Mouse (Mus musculus) embryonic facial prominence, embryonic 12.5 days (tissue): ENCODE results near the gene Fbxo42. TPM values are rescaled to one million over a fixed set of nuclear protein-coding genes. Genes with fewer than 3 reads are reported as not detected.

Experiments used
- ATAC-seq: fragments of 200-750 bp; cut with Nextera tagmentation; 2 replicates; pipeline ENCODE4 v1.8.0; 2017; ENCODE audit not compliant: insufficient number of reproducible peaks, insufficient read depth, low FRiP score, low TSS enrichment
- H3K27ac ChIP-seq: fragments of 300-500 bp; sonication (generic); 2 replicates; pipeline ENCODE4 v1.5.1; 2016; ENCODE audit warnings: mild to moderate bottlenecking
- H3K27me3 ChIP-seq: fragments of 300-500 bp; sonication (generic); 2 replicates; pipeline ENCODE4 v1.6.1; 2016; ENCODE audit warnings: mild to moderate bottlenecking, moderate library complexity
- H3K36me3 ChIP-seq: fragments of 300-500 bp; sonication (generic); 2 replicates; pipeline ENCODE4 v1.6.1; 2016; ENCODE audit warnings: mild to moderate bottlenecking
- H3K4me1 ChIP-seq: fragments of 300-500 bp; sonication (generic); 2 replicates; pipeline ENCODE4 v1.6.1; 2016
- H3K4me2 ChIP-seq: fragments of 300-500 bp; sonication (generic); replicated peaks from 2 replicates; pipeline ENCODE4 v1.6.1; 2016; ENCODE audit warnings: mild to moderate bottlenecking, moderate library complexity
- H3K4me3 ChIP-seq: fragments of 300-500 bp; sonication (generic); 2 replicates; pipeline ENCODE4 v1.5.1; 2016; ENCODE audit warnings: mild to moderate bottlenecking
- H3K9ac ChIP-seq: fragments of 300-500 bp; sonication (generic); 2 replicates; pipeline ENCODE4 v1.6.1; 2016; ENCODE audit warnings: mild to moderate bottlenecking, moderate library complexity
- H3K9me3 ChIP-seq: fragments of 300-500 bp; sonication (generic); 2 replicates; pipeline ENCODE4 v1.6.1; 2016; ENCODE audit warnings: mild to moderate bottlenecking, moderate library complexity
- WGBS: fragments of 180-500 bp; shearing (Covaris S2); methylation state at CpG from one replicate; pipeline ENCODE4 v1.1.7; 2016; 5-methylcytosine and 5-hydroxymethylcytosine counted together
- polyA plus RNA-seq: library from polyadenylated mRNA; unstranded; fragments of >200 nt; fragmentation: Nextera tagmentation; extraction: Ambion mirVana; gene quantifications from 2 replicates; pipeline ENCODE4 v1.2.1, GENCODE M21; 2016

Fbxo42 gene
- polyA plus RNA-seq, 1 experiment from 2014 or later: 31.6 TPM

GRCm38 (mm10) chr4:141207081-141207480 lies 59.4 kb downstream of the Fbxo42 start:
- Histone ChIP-seq H3K27me3 (no peaks in the 10 kb centered on the region), H3K4me3 (no peak overlapping the region), H3K9ac (no peak overlapping the region), H3K4me1 (no peaks in the 10 kb centered on the region), H3K27ac (no peak overlapping the region), H3K9me3 (no peaks in the 10 kb centered on the region), H3K4me2 (no peak overlapping the region), H3K36me3 (peaks cover 13% of the 10 kb centered on the region)
- WGBS: 92% methylated on average over 5 of the region's 5 CpGs
- no peak for ATAC-seq

GRCm38 (mm10) chr4:141210524-141211219 lies 63.0 kb downstream of the Fbxo42 start:
- no peak for ATAC-seq
- Histone ChIP-seq H3K36me3 (no peaks in the 10 kb centered on the region), H3K27me3 (no peaks in the 10 kb centered on the region; the same call in 1 of the 2 replicates), H3K9me3 (no peaks in the 10 kb centered on the region), H3K4me3 (peak overlapping the region; percentile 22), H3K4me2 (peak overlapping the region; percentile 34), H3K9ac (no peak overlapping the region), H3K4me1 (peaks cover 9% of the 10 kb centered on the region; the same call in 1 of the 2 replicates), H3K27ac (peak overlapping the region; percentile 61; the same call in 1 of the 2 replicates)
- WGBS: 75% methylated on average over 14 of the region's 14 CpGs

- Histone ChIP-seq H3K27ac (no peak overlapping the region), H3K9ac (no peak overlapping the region), H3K27me3 (no peaks in the 10 kb centered on the region; the same call in 1 of the 2 replicates), H3K36me3 (no peaks in the 10 kb centered on the region), H3K9me3 (no peaks in the 10 kb centered on the region), H3K4me1 (peaks cover 9% of the 10 kb centered on the region; the same call in 1 of the 2 replicates), H3K4me2 (no peak overlapping the region), H3K4me3 (no peak overlapping the region)
- WGBS: 87% methylated on average over 4 of the region's 4 CpGs
- no peak for ATAC-seq
Measured at GRCm38 (mm10) chr4:141211646-141212045, 63.9 kb downstream of the Fbxo42 start.

GRCm38 (mm10) chr4:141212892-141213291 lies 65.2 kb downstream of the Fbxo42 start:
- H3K4me3 ChIP-seq: no peak overlapping the region
- H3K27me3 ChIP-seq: no peaks in the 10 kb centered on the region; the same call in 1 of the 2 replicates
- H3K36me3 ChIP-seq: no peaks in the 10 kb centered on the region
- 83% methylated on average over 9 of the region's 9 CpGs for WGBS
- peak overlapping the region; percentile 76; the same call in 1 of the 2 replicates for H3K4me2 ChIP-seq
- H3K9me3 ChIP-seq: no peaks in the 10 kb centered on the region
- peak overlapping the region; percentile 38; the same call in 1 of the 2 replicates for H3K27ac ChIP-seq
- H3K4me1 ChIP-seq: peaks cover 9% of the 10 kb centered on the region; the same call in 1 of the 2 replicates
- H3K9ac ChIP-seq: no peak overlapping the region
- no peak for ATAC-seq

GRCm38 (mm10) chr4:141213342-141213741 lies 65.6 kb downstream of the Fbxo42 start:
- Histone ChIP-seq H3K9ac (0 out of 2 replicates have a peak overlapping the region, but pooled peaks have one; percentile 15), H3K4me2 (peak overlapping the region; percentile 76), H3K4me1 (peaks cover 9% of the 10 kb centered on the region; the same call in 1 of the 2 replicates), H3K36me3 (peaks cover 2% of the 10 kb centered on the region; the same call in 1 of the 2 replicates), H3K27me3 (no peaks in the 10 kb centered on the region; the same call in 1 of the 2 replicates), H3K27ac (peak overlapping the region; percentile 38), H3K9me3 (no peaks in the 10 kb centered on the region), H3K4me3 (peak overlapping the region; percentile 53)
- ATAC-seq: no peak
- WGBS: 41% methylated on average over 2 of the region's 2 CpGs

GRCm38 (mm10) chr4:141213770-141214336 lies 66.1 kb downstream of the Fbxo42 start, which contains the start of gene Rsg1:
TSS of gene Rsg1 (plus strand) at chr4:141213956.
- Histone ChIP-seq H3K4me2 (peak within 1 kb of the TSS; percentile 76), H3K9me3 (no peaks in the 10 kb centered on the region), H3K4me3 (peak within 1 kb of the TSS; percentile 53), H3K4me1 (peaks cover 9% of the 10 kb centered on the region; the same call in 1 of the 2 replicates), H3K36me3 (peaks cover 7% of the 10 kb centered on the region; the same call in 1 of the 2 replicates), H3K27ac (peak within 1 kb of the TSS; percentile 38), H3K9ac (peak within 1 kb of the TSS; percentile 48), H3K27me3 (no peaks in the 10 kb centered on the region; the same call in 1 of the 2 replicates)
- ATAC-seq: peak; percentile 71
- under 1% methylated on average over 24 of the region's 24 CpGs for WGBS

GRCm38 (mm10) chr4:141214337-141214851 lies 66.7 kb downstream of the Fbxo42 start:
- Histone ChIP-seq H3K9ac (peak overlapping the region; percentile 48), H3K4me1 (peaks cover 9% of the 10 kb centered on the region; the same call in 1 of the 2 replicates), H3K27me3 (no peaks in the 10 kb centered on the region; the same call in 1 of the 2 replicates), H3K4me3 (peak overlapping the region; percentile 53), H3K27ac (peak overlapping the region; percentile 38; the same call in 1 of the 2 replicates), H3K36me3 (peaks cover 8% of the 10 kb centered on the region; the same call in 1 of the 2 replicates), H3K9me3 (no peaks in the 10 kb centered on the region), H3K4me2 (peak overlapping the region; percentile 76)
- WGBS: 2% methylated on average over 16 of the region's 16 CpGs
- ATAC-seq: peak; percentile 69; the same call in 1 of the 2 replicates

GRCm38 (mm10) chr4:141219583-141220213 lies 72.0 kb downstream of the Fbxo42 start:
- Histone ChIP-seq H3K4me2 (no peak overlapping the region), H3K4me1 (peaks cover under 1% of the 10 kb centered on the region; the same call in 1 of the 2 replicates), H3K27ac (no peak overlapping the region), H3K9ac (no peak overlapping the region), H3K36me3 (peaks cover 22% of the 10 kb centered on the region), H3K4me3 (no peak overlapping the region), H3K27me3 (no peaks in the 10 kb centered on the region), H3K9me3 (no peaks in the 10 kb centered on the region)
- 91% methylated on average over 20 of the region's 20 CpGs for WGBS
- no peak for ATAC-seq

- H3K4me1 ChIP-seq: no peaks in the 10 kb centered on the region
- no peak overlapping the region for H3K9ac ChIP-seq
- peaks cover 22% of the 10 kb centered on the region for H3K36me3 ChIP-seq
- WGBS: 68% methylated on average over 2 of the region's 2 CpGs
- no peak overlapping the region for H3K27ac ChIP-seq
- no peak overlapping the region for H3K4me2 ChIP-seq
- no peaks in the 10 kb centered on the region for H3K27me3 ChIP-seq
- H3K4me3 ChIP-seq: no peak overlapping the region
- no peaks in the 10 kb centered on the region for H3K9me3 ChIP-seq
- no peak for ATAC-seq
Measured at GRCm38 (mm10) chr4:141221848-141222247, 74.1 kb downstream of the Fbxo42 start.

GRCm38 (mm10) chr4:141222752-141223151 lies 75.0 kb downstream of the Fbxo42 start:
- ATAC-seq: no peak
- H3K4me3 ChIP-seq: no peak overlapping the region
- WGBS: 85% methylated on average over 5 of the region's 5 CpGs

GRCm38 (mm10) chr4:141228687-141229086 lies 81.0 kb downstream of the Fbxo42 start:
- 89% methylated on average over 7 of the region's 7 CpGs for WGBS
- H3K9me3 ChIP-seq: no peaks in the 10 kb centered on the region
- ATAC-seq: no peak
- no peaks in the 10 kb centered on the region for H3K4me1 ChIP-seq
- H3K4me2 ChIP-seq: no peak overlapping the region
- no peak overlapping the region for H3K27ac ChIP-seq
- no peak overlapping the region for H3K9ac ChIP-seq
- H3K36me3 ChIP-seq: no peaks in the 10 kb centered on the region
- no peaks in the 10 kb centered on the region; the same call in 1 of the 2 replicates for H3K27me3 ChIP-seq
- no peak overlapping the region for H3K4me3 ChIP-seq

More at GRCm38 (mm10) chr4:141222752-141223151, 75.0 kb downstream of the Fbxo42 start:
- Histone ChIP-seq H3K27ac (no peak overlapping the region), H3K9ac (no peak overlapping the region), H3K36me3 (peaks cover 22% of the 10 kb centered on the region), H3K4me2 (no peak overlapping the region), H3K27me3 (no peaks in the 10 kb centered on the region), H3K4me1 (no peaks in the 10 kb centered on the region), H3K9me3 (no peaks in the 10 kb centered on the region)
